Mouse (Mus musculus): ENCODE data around the gene Mrpl28.
A peak's percentile ranks its signal among the peaks of the same experiment; 100 is the strongest.
"Not testable (repeated sequence)": the region's sequence is repeated elsewhere in the genome, so short reads cannot be mapped to it uniquely, and the experiment has no call there.

Mrpl28 gene

DNA sequence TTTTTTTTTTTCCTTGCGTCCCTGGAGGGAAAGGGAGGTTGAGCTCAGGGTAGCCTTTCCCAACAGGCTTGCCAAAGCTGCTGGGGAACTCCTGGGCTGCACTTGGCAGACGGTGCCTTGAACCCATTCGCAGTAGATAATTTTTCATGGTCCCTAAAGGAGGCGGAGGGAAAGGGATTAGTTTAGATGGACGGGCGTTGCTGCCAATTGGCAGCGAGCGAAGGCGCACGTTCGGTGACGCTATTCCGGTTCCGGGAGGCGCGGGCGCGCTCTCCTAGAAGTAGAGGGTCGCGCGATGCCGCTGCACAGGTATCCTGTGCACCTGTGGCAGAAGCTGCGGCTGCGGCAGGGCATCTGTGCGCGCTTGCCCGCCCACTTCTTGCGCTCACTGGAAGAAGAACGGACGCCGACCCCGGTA is at the start of gene Mrpl28:
Mrpl28 (plus strand) TSS at position 234 of the 418 bp plus-strand sequence.
- DNase-seq (ENCODE audit: low read depth, low spot score) = peak; percentile 97

DNA sequence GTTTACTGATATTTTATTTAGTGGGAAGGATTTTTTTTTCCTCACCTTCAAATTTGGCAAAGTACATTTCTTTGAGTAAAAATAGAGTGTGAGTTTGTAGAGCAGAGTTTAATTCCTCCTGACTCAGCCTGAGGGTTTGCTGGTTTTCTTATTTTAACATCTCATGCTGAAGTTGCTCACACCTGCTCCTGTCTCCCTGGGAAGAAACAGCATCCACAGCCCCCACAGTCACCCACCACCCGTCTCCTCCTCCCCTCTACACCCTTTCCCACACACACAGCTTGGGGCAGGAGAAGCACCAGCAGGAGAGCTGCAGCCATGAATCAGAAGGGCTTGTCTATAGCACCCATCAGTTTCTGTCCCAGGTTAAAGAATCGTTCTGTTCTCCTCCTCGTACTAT is 48.1 kb upstream of the Mrpl28 start:
- peak; percentile 89 for DNase-seq (ENCODE audit: low read depth, low spot score)

DNA sequence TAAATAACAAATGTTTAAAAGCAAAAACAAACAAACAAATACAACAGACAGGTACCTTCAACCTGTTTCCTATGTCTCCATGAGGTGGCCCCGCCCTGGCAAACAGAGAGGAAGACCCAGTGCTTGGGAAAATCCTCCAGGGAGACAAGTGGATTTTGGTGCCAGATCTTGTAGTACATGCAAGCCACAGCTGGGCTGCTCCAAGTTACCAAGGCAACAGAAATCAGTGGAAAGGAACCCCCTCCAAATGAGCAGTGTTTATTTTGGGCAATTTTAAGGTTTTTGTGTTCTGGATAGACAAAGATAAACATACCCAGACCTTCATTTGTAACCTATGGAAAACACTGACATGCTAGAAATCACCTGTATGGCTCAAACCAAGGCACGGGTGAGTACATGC is 44.4 kb upstream of the Mrpl28 start:
- DNase-seq (ENCODE audit: low read depth, low spot score) = no peak

DNA sequence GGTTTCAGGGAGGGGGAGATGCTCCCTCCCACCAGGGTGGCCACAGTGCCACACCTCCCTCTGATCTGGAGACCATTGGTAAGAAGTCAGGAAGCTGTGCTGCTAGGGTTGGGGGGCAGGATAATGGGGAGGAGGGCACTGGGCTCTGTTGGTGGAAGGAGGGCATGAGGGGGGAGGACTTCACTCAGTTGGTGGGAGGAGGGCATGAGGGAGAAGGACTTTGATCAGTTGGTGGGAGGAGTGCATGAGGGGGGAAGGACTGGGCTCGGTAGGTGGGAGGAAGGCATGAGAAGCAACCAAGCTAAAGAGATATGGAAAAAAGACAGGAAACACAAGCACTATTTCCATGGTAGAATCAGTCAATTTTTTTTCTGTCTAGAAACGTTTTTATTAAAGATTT is 42.4 kb upstream of the Mrpl28 start:
- no peak for DNase-seq (ENCODE audit: low read depth, low spot score)

DNA sequence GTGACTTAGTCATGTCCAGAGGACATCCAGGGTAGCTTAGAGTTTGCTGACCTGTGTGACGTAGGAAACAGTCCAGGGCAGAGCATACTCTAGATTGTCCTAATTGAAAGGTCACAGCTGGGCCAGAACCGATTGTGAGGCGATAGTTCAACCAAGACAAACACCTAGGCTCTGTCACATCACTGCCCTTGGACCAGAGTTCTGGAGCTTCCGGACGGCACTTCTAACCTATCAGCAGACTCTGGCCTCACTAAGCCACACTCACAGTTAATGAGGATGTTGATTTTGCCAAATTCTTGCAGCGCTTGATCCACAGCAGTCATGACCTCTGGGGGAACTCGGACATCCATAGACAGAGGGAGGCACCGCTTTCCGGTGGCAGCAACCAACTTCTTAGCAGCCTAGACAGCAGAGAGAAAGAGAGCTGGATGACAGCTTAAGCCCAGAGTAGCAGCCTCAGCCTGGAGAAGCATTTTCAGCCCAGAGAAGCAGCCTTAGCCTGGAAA is 36.2 kb upstream of the Mrpl28 start:
- DNase-seq (ENCODE audit: low read depth, low spot score) = no peak

DNA sequence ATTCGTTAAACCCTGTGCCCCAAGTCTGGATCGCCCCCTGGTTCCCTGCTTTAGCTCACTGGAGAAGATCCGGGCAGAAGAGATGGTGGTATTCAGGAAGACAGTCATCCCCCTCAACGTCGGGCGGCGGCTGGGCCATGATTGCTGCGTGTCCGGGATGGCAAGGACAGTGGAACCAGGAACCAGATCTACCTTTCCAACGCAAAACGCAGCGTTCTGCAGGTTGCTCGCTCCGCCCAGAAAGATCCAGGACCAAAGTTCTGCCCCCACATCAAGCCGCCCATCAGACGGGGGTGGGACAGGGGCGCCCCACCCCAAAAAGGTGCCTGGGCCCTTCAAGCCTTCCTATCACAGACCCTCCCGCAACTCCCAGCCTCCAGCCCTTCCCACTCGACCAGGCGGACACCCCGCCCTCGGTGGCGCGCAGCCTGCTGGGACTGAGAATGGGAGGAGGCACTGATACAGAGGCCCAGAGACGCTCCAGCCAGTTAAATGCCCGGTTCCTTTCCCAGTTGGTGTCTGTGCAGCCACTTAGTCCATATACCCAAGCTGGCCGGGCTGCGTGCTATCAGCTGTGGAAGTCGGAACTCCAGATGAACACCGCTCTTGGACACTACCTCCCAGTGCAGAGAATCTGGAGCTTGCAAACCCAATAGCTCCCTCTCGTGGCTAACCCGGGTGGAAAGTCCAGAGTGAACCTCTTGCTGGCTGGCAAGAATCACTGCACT is 33.2 kb upstream of the Mrpl28 start, which contains the start of gene Decr2:
Decr2 (minus strand) TSS at position 433 of the 728 bp plus-strand sequence.
- DNase-seq (ENCODE audit: low read depth, low spot score) = peak; percentile 92

DNA sequence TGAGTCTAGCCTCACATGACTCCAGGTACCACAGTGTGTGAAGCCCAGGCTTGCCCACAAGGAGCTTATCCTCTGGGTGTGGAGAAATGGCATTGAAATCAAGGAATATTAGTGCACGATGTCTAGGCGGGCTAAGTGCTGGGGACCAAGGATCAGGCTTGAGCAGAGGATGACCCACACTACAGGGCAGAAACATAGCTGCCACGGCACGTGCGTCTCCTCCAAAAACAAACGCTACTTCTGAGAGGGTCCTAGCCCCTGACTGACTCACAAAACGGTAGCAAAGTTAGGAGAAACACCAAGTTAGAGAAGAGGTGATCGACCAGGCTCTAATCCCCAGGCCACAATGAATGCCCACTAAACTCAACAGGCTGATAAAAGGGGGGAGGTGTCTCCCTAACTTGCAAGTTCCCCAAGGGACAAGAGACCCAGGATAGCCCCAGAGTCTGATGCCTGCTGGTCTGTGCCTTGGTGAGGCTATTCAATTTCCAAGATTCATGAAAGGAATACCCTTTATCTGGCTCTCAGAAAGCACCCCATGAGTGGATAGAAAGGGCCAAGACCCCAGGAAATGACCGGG is 28.7 kb upstream of the Mrpl28 start:
- no peak for DNase-seq (ENCODE audit: low read depth, low spot score)

DNA sequence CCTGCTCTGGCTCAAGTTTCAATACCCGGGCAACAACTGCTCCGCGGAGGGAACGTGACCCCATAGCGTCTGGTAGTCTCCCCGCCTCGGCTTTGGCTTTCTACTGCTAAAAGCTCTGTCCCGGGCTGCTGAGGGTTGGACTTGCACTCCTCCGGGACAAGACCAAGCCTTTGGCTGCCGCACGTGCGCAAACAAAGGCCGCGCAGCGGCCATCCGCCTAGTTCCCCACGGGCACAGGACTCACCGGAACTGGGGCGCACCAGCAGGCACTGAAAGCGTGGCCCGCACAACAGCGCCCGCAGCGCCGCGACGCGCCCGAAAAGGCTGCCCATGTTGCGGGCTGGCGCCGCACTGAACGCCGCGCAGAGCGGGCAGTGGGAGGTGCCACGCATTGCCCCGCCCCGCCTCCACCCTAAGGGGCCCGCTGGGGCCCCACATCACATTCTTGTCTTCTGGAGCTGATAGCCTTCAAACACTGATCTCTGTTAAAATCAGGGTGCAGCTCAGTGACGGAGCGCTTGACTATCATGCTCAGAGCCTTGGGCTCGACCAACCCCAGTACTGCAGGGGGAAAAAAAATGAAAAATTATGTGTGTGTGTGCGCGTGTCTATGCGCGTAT is 28.1 kb upstream of the Mrpl28 start, which contains the start of gene Nme4:
Nme4 (minus strand) TSS at position 482 of the 620 bp plus-strand sequence.
- DNase-seq (ENCODE audit: low read depth, low spot score) = no peak

DNA sequence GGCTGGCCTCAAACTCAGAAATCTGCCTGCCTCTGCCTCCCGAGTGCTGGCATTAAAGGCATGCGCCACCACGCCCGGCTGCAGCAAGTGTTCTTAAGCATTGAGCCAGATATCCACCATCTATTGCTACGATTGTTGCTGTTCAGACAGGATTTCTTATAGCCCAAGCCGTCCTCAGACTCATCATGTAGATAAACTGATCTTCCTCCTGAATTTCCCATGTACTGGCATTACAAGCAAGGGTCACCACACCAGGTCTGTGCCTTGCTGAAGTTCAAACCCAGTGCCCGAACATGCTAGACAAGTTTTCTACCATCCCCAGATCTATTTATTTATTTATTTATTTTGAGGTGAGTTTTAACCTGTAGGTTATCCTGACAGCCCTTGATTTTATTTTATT is 24.8 kb upstream of the Mrpl28 start:
- no peak for DNase-seq (ENCODE audit: low read depth, low spot score)

DNA sequence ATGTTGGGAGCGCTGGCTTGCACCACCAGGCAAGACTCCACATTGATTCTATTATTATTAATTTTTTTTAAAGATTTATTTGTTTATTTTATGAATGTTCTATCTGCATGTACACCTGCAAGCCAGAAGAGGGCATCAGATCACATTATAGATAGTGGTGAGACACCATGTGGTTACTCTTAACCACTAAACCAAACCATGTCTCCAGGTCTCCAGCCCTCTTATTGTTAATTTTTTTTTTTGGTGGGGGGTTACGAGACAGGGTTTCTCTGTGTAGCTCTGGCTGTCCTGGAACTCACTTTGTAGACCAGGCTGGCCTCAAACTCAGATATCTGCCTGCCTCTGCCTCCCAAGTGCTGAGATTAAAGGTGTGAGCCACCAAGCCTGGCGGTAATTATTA is 24.0 kb upstream of the Mrpl28 start:
- not testable (repeated sequence) for DNase-seq (ENCODE audit: low read depth, low spot score)

DNA sequence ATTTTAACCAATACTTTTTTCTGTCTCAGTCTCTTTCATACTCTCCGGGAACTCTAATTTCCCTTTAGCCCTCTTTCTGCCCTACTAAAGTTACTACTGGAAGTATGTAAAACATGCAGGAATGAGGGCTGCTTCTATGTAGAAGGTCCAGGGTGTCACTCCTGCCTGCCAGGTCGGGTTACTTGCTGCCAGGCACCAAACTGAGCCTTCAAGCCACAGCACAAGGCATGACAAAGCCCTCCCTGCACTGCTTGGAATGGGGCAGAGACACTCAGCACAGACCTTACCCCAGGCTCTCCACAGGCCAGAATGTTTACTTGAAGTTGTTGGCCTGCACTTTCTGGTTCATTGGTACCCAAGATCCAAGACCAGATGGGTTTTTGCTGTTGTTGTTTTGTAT is 23.1 kb upstream of the Mrpl28 start:
- DNase-seq (ENCODE audit: low read depth, low spot score) = no peak

DNA sequence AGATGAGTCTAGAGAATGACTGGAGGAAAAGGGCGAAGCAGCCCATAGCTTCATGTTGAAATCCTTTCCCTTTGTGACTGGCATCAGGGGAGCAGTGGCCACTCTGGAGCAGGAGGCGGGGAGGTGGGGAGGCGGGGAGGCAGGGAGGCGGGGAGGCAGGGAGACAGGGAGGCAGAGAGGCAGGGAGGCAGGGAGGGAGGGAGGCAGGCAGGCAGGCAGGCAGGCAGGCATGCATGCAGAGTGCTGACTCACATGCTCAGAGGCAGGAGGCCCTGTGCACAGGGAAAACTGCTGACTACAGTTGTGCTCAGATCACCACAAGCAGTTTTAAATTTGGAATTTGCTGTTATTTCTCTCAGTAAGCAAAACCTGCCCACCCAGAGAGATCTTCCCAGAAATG is 21.8 kb upstream of the Mrpl28 start:
- no peak for DNase-seq (ENCODE audit: low read depth, low spot score)

DNA sequence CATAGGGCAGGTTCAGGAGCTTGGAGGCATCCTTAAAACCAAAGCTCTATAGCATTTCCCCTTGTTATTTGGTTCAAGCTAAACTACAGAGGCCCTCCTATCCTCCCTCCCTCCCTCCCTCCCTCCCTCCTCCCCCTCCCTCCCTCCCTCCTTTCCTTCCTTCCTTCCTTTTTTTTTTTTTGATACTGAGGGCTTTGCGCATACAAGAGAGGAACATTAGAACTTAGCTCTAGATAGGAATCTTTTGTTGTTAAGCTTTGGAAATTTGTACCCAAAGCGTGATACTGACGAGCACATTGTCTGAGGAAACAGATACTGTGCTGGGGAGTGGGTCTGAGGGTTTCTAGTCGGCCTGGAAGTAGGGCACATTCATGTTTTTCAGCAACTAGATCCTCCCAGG is 17.7 kb upstream of the Mrpl28 start:
- DNase-seq (ENCODE audit: low read depth, low spot score) = no peak

DNA sequence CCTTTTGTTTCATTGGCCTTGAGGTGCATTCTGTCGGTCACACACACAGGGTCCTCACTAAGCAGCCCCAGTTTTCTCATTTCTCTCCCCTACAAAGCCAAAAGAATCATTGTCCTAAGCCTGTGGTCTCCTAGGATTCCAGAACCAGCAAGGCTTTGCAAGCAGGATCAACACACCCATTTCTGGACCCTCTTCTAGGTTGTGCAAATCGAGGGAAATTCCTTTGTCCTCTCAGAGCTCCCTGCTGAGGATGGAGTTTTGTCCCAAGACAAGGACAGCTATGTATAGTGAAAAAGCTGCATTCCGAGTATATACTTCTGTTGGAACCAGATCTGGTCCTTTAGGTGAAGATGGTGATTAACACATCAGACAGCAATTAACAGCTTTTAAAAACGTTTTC is 13.1 kb upstream of the Mrpl28 start:
- DNase-seq (ENCODE audit: low read depth, low spot score) = no peak

DNA sequence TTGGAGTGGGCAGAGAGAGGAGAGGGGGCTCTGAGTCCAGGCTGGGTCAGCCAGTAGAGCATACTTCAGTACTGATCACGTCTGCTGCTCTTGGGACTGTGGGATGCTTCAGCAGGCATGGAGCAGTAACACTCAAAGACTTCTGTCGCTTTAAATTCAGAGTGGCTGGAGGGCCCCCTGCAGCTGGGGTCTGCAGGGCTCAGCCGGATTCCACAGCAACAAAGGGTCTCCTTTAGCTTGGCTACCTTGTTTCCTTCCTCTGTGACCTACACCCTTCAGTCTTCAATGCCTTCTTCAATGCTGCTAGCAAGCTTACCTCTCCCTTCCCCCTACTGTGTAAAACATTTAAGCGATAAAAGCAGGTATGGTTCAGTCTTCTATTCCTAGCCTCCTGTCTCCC is 12.3 kb upstream of the Mrpl28 start:
- DNase-seq (ENCODE audit: low read depth, low spot score) = no peak

DNA sequence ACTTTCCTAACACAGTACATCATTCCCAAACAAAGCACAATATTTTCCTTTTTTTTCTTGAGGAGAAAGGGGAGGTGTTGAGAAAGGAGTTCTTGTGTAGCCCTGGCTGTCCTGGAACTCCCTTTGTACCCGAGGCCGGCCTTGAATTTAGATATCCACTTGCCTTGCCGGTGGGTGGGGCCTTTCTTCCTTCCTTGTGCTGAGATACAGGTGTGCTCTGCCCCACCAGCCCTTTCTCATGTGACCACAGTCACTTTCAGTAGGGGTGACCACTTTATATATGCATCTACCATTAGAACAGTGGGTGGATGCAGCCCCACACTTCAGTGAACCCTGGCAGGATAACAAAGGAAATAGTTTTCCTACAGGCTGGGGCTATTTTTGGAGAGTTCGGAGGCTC is 11.6 kb upstream of the Mrpl28 start:
- no peak for DNase-seq (ENCODE audit: low read depth, low spot score)

DNA sequence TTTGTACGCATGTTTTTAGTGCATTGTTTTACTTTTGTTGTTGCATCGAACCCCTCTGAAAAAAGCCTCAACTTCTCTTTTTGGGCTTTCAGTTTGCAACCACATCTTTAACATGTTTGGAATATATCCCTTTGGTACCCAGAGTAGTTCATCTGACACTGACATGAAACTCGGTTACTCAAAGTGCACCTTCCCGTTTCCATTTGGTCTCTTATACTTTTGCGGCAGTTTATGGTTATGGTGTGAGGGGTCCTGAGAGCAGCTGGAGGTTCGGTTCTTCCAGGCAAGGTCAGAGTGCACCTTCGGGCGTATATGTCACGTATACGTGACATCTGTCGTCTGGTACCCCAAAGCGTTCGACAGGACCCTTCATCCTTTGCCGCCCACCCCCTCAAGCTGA is 10.5 kb upstream of the Mrpl28 start:
- no peak for DNase-seq (ENCODE audit: low read depth, low spot score)

DNA sequence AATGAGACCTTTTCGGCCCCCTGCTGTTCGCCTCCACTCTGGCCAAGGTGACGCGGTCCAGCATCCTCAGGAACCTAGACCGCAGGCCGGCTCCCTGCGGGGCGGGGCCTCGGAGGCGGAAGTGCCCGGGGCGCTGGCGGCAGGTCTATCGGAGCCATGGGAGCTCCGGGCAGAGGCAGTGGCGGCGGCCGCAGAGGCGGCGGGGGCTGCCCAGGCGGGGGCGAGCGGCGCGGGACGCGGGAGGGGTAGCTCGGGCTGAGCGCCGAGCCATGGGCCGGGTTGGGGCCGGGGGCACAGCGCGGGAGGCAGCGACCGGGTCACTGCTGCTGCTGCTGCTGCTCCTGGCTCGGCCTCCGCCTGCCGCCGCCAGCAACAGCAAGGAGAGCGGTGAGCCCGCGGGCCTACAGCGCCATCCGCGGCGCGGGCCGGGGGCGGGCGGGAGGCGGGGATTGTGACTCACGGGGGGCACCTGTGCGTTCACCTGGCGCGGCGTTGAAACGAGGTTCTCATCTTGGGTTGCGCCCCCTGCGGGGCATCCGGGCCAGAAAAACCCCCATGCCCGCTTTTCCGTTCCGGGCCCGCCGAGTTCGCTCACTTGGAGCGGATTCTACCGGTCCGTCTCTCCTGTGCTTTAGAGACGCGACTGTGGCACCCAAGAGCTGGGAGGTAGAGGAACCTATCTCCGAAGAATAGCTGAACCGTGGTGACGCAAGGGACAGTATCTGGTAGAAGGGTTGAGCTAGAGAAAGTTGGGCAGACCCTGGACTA is 9.9 kb upstream of the Mrpl28 start, which contains the start of gene Tmem8:
Tmem8 (plus strand) TSS at position 119 of the 768 bp plus-strand sequence.
- DNase-seq (ENCODE audit: low read depth, low spot score) = no peak

DNA sequence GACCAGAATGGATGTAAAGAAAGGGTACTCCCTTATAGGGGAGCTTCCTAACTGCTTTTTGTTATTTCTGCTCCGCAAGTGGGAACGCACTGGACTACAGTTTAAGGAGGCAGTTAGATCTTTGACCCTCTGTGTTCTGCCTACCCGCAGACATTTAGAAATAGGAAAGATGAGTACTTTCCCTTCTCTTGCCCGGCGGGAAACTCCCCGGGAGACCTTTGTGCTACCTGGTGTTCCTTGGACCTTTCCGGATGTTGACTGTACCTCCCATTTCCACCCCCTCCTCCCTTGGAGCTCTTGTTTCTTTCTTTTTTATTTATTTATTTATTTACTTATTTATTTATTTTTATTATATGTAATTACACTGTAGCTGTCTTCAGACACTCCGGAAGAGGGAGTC is 9.2 kb upstream of the Mrpl28 start:
- DNase-seq (ENCODE audit: low read depth, low spot score) = no peak

DNA sequence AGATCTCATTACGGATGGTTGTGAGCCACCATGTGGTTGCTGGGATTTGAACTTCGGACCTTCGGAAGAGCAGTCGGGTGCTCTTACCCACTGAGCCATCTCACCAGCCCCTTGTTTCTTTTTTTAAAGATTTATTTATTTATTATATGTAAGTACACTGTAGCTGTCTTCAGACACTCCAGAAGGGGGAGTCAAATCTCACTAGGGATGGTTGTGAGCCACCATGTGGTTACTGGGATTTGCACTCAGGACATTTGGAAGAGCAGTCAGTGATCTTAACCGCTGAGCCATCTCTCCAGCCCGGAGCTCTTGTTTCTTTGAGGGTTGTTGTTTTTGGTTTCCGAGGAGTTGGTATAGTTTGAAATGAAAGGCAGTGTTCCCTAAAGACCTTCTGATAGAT is 8.8 kb upstream of the Mrpl28 start:
- not testable (repeated sequence) for DNase-seq (ENCODE audit: low read depth, low spot score)

DNA sequence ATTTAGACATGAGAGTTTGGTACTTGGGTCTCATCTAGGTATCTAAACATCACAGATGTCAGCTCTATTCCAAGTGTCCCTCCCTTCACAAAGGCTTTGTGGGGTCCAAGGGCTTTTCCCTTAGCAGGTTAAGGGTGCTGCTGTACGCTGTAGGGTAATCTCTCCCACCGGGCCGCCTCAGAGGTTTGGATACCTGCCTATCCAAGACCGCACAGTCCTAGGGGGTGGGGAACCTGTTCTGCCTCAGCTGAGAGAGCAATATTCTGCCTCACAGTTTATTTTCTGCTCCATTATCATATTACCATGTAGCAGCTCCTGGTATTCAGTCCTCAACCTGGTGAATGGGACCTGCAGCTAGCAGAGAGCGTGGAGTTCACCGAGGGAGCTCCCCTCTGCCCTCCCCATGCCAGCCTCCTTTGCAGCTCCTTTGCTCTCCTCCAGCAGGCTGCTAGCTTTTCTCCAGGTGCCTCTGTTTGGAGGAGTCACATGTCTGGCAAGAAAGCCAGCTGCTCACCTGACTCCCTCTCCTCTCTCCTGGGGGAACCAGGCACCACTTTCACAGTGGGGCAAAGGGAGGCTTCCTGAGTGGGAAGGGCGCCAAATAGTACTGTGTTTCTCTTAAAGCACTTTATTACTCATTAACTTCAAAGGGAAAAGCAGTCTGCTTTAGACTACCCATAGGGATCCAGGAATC is 7.9 kb upstream of the Mrpl28 start:
- no peak for DNase-seq (ENCODE audit: low read depth, low spot score)
